Mouse (Mus musculus) heart, embryonic 15.5 days (tissue): ENCODE data around the gene Ctnna3. TPM values are rescaled to one million over a fixed set of nuclear protein-coding genes. Genes with fewer than 3 reads are reported as not detected.
"Not testable (repeated sequence)": the region's sequence is repeated elsewhere in the genome, so short reads cannot be mapped to it uniquely, and the experiment has no call there.

Source experiments
- ATAC-seq: fragments of 200-750 bp; cut with Nextera tagmentation; replicated peaks from 2 replicates; pipeline ENCODE4 v1.8.0; 2017; ENCODE audit warnings: low read depth, moderate TSS enrichment; ENCODE audit not compliant: insufficient number of reproducible peaks, insufficient read depth, low FRiP score
- H3K27ac ChIP-seq: fragments of 300-500 bp; sonication (generic); 2 replicates; pipeline ENCODE4 v1.5.1; 2015; ENCODE audit warnings: mild to moderate bottlenecking, inconsistent platforms
- H3K27me3 ChIP-seq: fragments of 300-500 bp; sonication (generic); 2 replicates; pipeline ENCODE4 v1.6.1; 2015; ENCODE audit warnings: inconsistent platforms
- H3K36me3 ChIP-seq: fragments of 300-500 bp; sonication (generic); 2 replicates; pipeline ENCODE4 v1.6.1; 2015; ENCODE audit warnings: mild to moderate bottlenecking, inconsistent platforms
- H3K4me1 ChIP-seq: fragments of 300-500 bp; sonication (generic); replicated peaks from 2 replicates; pipeline ENCODE4 v1.6.1; 2015; ENCODE audit warnings: inconsistent platforms
- H3K4me2 ChIP-seq: fragments of 300-500 bp; sonication (generic); 2 replicates; pipeline ENCODE4 v1.6.1; 2015; ENCODE audit warnings: inconsistent platforms, mild to moderate bottlenecking, moderate library complexity
- H3K4me3 ChIP-seq: fragments of 300-500 bp; sonication (generic); 2 replicates; pipeline ENCODE4 v1.5.1; 2015; ENCODE audit warnings: mild to moderate bottlenecking, inconsistent platforms
- H3K9ac ChIP-seq: fragments of 300-500 bp; sonication (generic); 2 replicates; pipeline ENCODE4 v1.6.1; 2015; ENCODE audit warnings: mild to moderate bottlenecking, inconsistent platforms
- H3K9me3 ChIP-seq: fragments of 300-500 bp; sonication (generic); replicated peaks from 2 replicates; pipeline ENCODE4 v1.6.1; 2016; ENCODE audit warnings: inconsistent platforms
- WGBS: fragments of 180-500 bp; shearing (Covaris S2); methylation state at CpG from one replicate; pipeline ENCODE4 v1.1.7; 2015; ENCODE audit warnings: mixed read lengths; 5-methylcytosine and 5-hydroxymethylcytosine counted together
- polyA plus RNA-seq: library from polyadenylated mRNA; unstranded; fragments of >200 nt; fragmentation: Nextera tagmentation; extraction: Ambion mirVana; gene quantifications from 2 replicates; pipeline ENCODE4 v1.2.1, GENCODE M21; 2015

Gene Ctnna3
- polyA plus RNA-seq, 1 experiment from 2014 or later = 27.8 TPM

GRCm38 (mm10) chr10:63428243-63429022 is 1.5 kb upstream of the Ctnna3 start:
- Histone ChIP-seq H3K27me3 (no peaks in the 10 kb centered on the region), H3K4me1 (0 out of 2 replicates have a peak, but pooled peaks cover 3% of the 10 kb centered on the region), H3K4me2 (peak overlapping the region; percentile 73), H3K9me3 (no peaks in the 10 kb centered on the region), H3K4me3 (peak overlapping the region; percentile 78), H3K36me3 (no peaks in the 10 kb centered on the region), H3K9ac (peak overlapping the region; percentile 39), H3K27ac (peak overlapping the region; percentile 53)
- 19% methylated on average over 19 of the region's 19 CpGs for WGBS
- no peak for ATAC-seq

GRCm38 (mm10) chr10:63429023-63429340 is 916 bp upstream of the Ctnna3 start:
- Histone ChIP-seq H3K27me3 (no peaks in the 10 kb centered on the region), H3K9ac (peak overlapping the region; percentile 39), H3K4me2 (peak overlapping the region; percentile 73), H3K36me3 (no peaks in the 10 kb centered on the region), H3K9me3 (no peaks in the 10 kb centered on the region), H3K4me1 (0 out of 2 replicates have a peak, but pooled peaks cover 3% of the 10 kb centered on the region), H3K4me3 (peak overlapping the region; percentile 78), H3K27ac (peak overlapping the region; percentile 53)
- no peak for ATAC-seq
- 2% methylated on average over 11 of the region's 11 CpGs for WGBS

- peak; percentile 92 for ATAC-seq
- Histone ChIP-seq H3K36me3 (no peaks in the 10 kb centered on the region), H3K4me3 (peak overlapping the region; percentile 78), H3K9me3 (no peaks in the 10 kb centered on the region), H3K4me2 (peak overlapping the region; percentile 73), H3K9ac (peak overlapping the region; percentile 68), H3K27ac (peak overlapping the region; percentile 80), H3K27me3 (no peaks in the 10 kb centered on the region), H3K4me1 (0 out of 2 replicates have a peak, but pooled peaks cover 3% of the 10 kb centered on the region)
- under 1% methylated on average over 34 of the region's 34 CpGs for WGBS
Observed at GRCm38 (mm10) chr10:63429380-63429779, 518 bp upstream of the Ctnna3 start.

- no peak overlapping the region for H3K27ac ChIP-seq
- no peak for ATAC-seq
- H3K36me3 ChIP-seq = no peaks in the 10 kb centered on the region
- no peak overlapping the region for H3K9ac ChIP-seq
- WGBS = 86% methylated on average over 7 of the region's 7 CpGs
- no peaks in the 10 kb centered on the region for H3K27me3 ChIP-seq
- H3K4me3 ChIP-seq = no peak overlapping the region
- no peaks in the 10 kb centered on the region for H3K9me3 ChIP-seq
- H3K4me2 ChIP-seq = no peak overlapping the region
- 0 out of 2 replicates have a peak, but pooled peaks cover 3% of the 10 kb centered on the region for H3K4me1 ChIP-seq
Observed at GRCm38 (mm10) chr10:63431221-63431736, 1.4 kb downstream of the Ctnna3 start.

GRCm38 (mm10) chr10:63432099-63432498 is 2.2 kb downstream of the Ctnna3 start:
- Histone ChIP-seq H3K4me1 (0 out of 2 replicates have a peak, but pooled peaks cover 3% of the 10 kb centered on the region), H3K4me2 (no peak overlapping the region), H3K9me3 (no peaks in the 10 kb centered on the region), H3K9ac (no peak overlapping the region), H3K27ac (no peak overlapping the region), H3K4me3 (no peak overlapping the region), H3K36me3 (no peaks in the 10 kb centered on the region), H3K27me3 (no peaks in the 10 kb centered on the region)
- no peak for ATAC-seq
- WGBS = 86% methylated on average over 8 of the region's 8 CpGs

GRCm38 (mm10) chr10:63432887-63433286 is 3.0 kb downstream of the Ctnna3 start:
- no peak for ATAC-seq
- H3K36me3 ChIP-seq = no peaks in the 10 kb centered on the region
- no peak overlapping the region for H3K27ac ChIP-seq
- H3K4me3 ChIP-seq = no peak overlapping the region
- no peaks in the 10 kb centered on the region for H3K9me3 ChIP-seq
- 0 out of 2 replicates have a peak, but pooled peaks cover 3% of the 10 kb centered on the region for H3K4me1 ChIP-seq
- H3K4me2 ChIP-seq = no peak overlapping the region
- H3K9ac ChIP-seq = no peak overlapping the region
- H3K27me3 ChIP-seq = no peaks in the 10 kb centered on the region
- 50% methylated on average over 2 of the region's 2 CpGs for WGBS

GRCm38 (mm10) chr10:63438736-63439262 is 8.9 kb downstream of the Ctnna3 start:
- Histone ChIP-seq H3K27ac (no peak overlapping the region), H3K4me3 (no peak overlapping the region), H3K27me3 (no peaks in the 10 kb centered on the region), H3K36me3 (no peaks in the 10 kb centered on the region), H3K4me2 (no peak overlapping the region), H3K4me1 (no peaks in the 10 kb centered on the region), H3K9me3 (no peaks in the 10 kb centered on the region), H3K9ac (no peak overlapping the region)
- no peak for ATAC-seq

- Histone ChIP-seq H3K27ac (no peak overlapping the region), H3K9ac (no peak overlapping the region), H3K36me3 (no peaks in the 10 kb centered on the region), H3K9me3 (no peaks in the 10 kb centered on the region), H3K4me1 (no peaks in the 10 kb centered on the region), H3K4me2 (no peak overlapping the region), H3K27me3 (no peaks in the 10 kb centered on the region), H3K4me3 (no peak overlapping the region)
- no peak for ATAC-seq
- WGBS = 49% methylated on average over 7 of the region's 7 CpGs
Observed at GRCm38 (mm10) chr10:63439694-63440228, 9.9 kb downstream of the Ctnna3 start.

GRCm38 (mm10) chr10:63444602-63445387 is 14.9 kb downstream of the Ctnna3 start:
- H3K27me3 ChIP-seq, H3K4me3 ChIP-seq, H3K4me1 ChIP-seq, ATAC-seq, H3K4me2 ChIP-seq, H3K27ac ChIP-seq, H3K36me3 ChIP-seq, H3K9ac ChIP-seq, H3K9me3 ChIP-seq: not testable (repeated sequence)
- 77% methylated on average over 13 of the region's 13 CpGs for WGBS

GRCm38 (mm10) chr10:63453926-63454325 is 24.0 kb downstream of the Ctnna3 start:
- no peak overlapping the region for H3K4me3 ChIP-seq
- peaks cover 16% of the 10 kb centered on the region for H3K4me1 ChIP-seq
- H3K27ac ChIP-seq = no peak overlapping the region
- WGBS = 73% methylated on average over 4 of the region's 4 CpGs
- ATAC-seq = no peak
- no peaks in the 10 kb centered on the region for H3K36me3 ChIP-seq
- H3K9me3 ChIP-seq = no peaks in the 10 kb centered on the region
- H3K4me2 ChIP-seq = no peak overlapping the region
- no peaks in the 10 kb centered on the region for H3K27me3 ChIP-seq
- H3K9ac ChIP-seq = no peak overlapping the region
